Mouse (Mus musculus): ENCODE data around the gene Smurf2. TPM values are rescaled to one million over a fixed set of nuclear protein-coding genes. Genes with fewer than 3 reads are reported as not detected.

Smurf2 gene
- polyA plus RNA-seq, 1 experiment from 2014 or later, result 17.1 TPM

DNA sequence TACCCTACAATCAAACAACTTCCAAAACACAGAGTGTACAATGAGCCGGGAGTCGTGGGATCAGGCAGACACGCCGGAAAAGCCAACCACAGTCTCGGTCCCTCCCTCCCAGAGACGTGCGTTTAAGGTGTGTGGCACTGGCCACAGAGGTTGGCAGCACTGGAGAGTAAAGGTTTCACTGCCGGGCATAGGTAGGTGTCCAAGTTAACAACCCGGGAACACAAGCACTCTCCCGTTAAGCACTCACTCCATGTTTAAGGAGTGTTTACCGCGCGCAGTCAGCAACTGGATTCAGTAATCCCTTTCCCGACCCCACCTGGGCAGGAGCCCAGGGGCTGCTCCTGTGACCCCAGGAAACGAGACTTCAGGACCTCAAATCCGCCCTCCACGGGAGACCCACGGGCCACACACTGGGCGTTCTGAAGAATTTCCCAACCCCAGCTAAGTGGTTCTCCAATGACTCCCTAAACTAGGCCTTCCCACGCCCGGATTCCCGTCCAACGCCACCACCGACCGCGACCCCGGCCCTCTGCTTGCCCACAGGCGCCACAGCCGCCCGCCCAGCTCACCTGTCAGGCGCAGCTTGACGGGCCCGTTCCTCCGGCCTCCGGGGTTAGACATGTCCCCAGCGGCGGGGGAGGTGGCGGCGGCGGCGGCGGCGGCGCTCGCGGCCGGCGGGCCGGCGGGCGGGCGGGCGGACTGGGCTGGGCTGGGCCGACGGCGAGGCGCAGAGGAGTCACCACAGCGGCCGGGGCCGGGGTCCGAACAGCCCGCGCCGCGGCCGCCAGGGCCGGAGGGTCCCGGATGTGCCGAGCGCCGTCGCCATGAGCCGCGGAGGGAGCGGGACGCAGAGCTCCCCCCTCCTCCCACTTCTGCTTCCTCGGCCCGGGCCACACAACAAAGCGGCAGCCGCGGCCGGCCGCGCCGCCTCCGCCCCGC lies 634 bp downstream of the Smurf2 start:
- H3K9ac ChIP-seq (ENCODE audit: low read length), result peak overlapping the region; percentile 85
- H3K36me3 ChIP-seq (ENCODE audit: control insufficient read depth, insufficient read depth, low read length), result no peaks in the 10 kb centered on the region
- H3K27me3 ChIP-seq (replicated peaks; ENCODE audit: control insufficient read depth, insufficient read depth, low read length), result no peaks in the 10 kb centered on the region
- H3K4me1 ChIP-seq (replicated peaks; ENCODE audit: control insufficient read depth, insufficient read depth, low read length), result peaks cover 17% of the 10 kb centered on the region
- ATAC-seq (replicated peaks; ENCODE audit: low FRiP score, low TSS enrichment, low read depth) (peak; percentile 91), DNase-seq (ENCODE audit: low spot score) (peak; percentile 84)
- H3K4me2 ChIP-seq (ENCODE audit: low read length), result peak overlapping the region; percentile 69
- H3K27ac ChIP-seq (ENCODE audit: low read depth), result peak overlapping the region; percentile 96
- WGBS, result under 1% methylated on average over 78 of the region's 87 CpGs
- no peaks in the 10 kb centered on the region for H3K9me3 ChIP-seq (ENCODE audit: control insufficient read depth, low read length)
- peak overlapping the region; percentile 88 for H3K4me3 ChIP-seq (ENCODE audit: low read depth, low read length)

DNA sequence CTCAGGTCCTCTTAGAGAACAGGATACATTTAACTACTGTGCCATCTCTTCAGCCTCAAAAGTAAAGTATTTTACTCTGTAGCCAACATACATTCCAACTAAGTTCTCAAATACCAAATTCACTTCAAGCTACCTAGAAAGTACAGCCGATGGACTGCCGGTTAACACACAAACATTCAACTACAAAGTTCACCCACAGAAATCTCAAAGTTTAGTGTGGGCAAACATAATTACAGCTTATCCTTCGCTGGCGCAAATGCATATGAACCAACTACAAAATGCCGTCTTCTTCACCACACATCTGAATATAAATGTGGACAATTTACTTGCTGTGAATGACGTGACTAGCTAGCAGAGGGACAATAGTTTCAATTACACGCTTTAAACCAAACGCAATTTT lies 1.6 kb downstream of the Smurf2 start:
- Histone ChIP-seq H3K27me3 (replicated peaks; ENCODE audit: control insufficient read depth, insufficient read depth, low read length) (no peaks in the 10 kb centered on the region), H3K9ac (ENCODE audit: low read length) (peak overlapping the region; percentile 85), H3K4me2 (ENCODE audit: low read length) (peak overlapping the region; percentile 69), H3K4me1 (replicated peaks; ENCODE audit: control insufficient read depth, insufficient read depth, low read length) (peaks cover 17% of the 10 kb centered on the region), H3K9me3 (ENCODE audit: control insufficient read depth, low read length) (no peaks in the 10 kb centered on the region), H3K36me3 (ENCODE audit: control insufficient read depth, insufficient read depth, low read length) (no peaks in the 10 kb centered on the region), H3K27ac (ENCODE audit: low read depth) (no peak overlapping the region), H3K4me3 (ENCODE audit: low read depth, low read length) (peak overlapping the region; percentile 88)
- WGBS, result 21% methylated on average over 8 of the region's 8 CpGs
- DNase-seq (ENCODE audit: low spot score) (no peak), ATAC-seq (replicated peaks; ENCODE audit: low FRiP score, low TSS enrichment, low read depth) (no peak)

DNA sequence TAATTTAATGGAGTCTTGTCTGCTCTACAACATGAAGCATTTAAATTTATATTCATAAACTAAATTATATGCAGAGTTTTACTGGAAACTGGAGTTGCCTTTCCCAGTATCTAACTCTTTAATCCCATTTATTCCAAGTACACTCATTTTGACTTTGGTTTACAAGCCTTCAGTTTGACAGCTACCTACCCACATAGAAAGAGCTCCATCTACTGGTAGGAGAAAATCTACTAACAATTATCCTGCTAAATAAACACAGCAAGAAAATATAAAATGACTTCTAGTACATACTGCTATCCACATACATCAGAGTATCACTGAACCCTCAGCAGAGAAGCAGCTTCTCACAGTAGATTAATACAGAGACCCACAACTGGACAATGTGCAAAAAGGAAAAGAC lies 9.3 kb downstream of the Smurf2 start:
- Histone ChIP-seq H3K9ac (ENCODE audit: low read length) (no peak overlapping the region), H3K4me1 (replicated peaks; ENCODE audit: control insufficient read depth, insufficient read depth, low read length) (peaks cover 3% of the 10 kb centered on the region; the same call in 1 of the 2 replicates), H3K27ac (ENCODE audit: low read depth) (no peak overlapping the region), H3K27me3 (replicated peaks; ENCODE audit: control insufficient read depth, insufficient read depth, low read length) (no peaks in the 10 kb centered on the region), H3K9me3 (ENCODE audit: control insufficient read depth, low read length) (no peaks in the 10 kb centered on the region), H3K36me3 (ENCODE audit: control insufficient read depth, insufficient read depth, low read length) (no peaks in the 10 kb centered on the region), H3K4me3 (ENCODE audit: low read depth, low read length) (no peak overlapping the region), H3K4me2 (ENCODE audit: low read length) (no peak overlapping the region)
- no peak for ATAC-seq (replicated peaks; ENCODE audit: low FRiP score, low TSS enrichment, low read depth)
- DNase-seq (ENCODE audit: low spot score), result no peak

DNA sequence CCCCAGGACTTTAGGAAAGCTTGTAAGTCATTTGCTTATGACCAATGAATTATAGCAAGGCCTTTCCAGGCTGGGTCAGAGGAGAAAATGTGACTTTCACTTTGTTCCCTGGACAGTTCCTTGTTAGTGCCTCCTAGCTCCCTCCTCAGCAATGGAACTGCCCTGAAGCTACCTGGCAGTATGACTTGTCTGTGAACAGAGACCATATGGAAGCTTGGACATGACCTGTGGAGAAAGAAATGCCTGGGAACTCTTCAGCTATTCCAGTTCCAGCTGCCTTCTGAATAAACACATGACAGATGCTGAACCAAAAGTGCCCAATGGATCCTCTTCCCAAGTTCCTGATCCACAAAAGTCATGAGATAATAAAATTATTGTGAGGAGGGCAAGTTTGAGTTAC lies 12.5 kb downstream of the Smurf2 start:
- no peak for DNase-seq (ENCODE audit: low spot score)
- Histone ChIP-seq H3K4me2 (ENCODE audit: low read length) (no peak overlapping the region), H3K9ac (ENCODE audit: low read length) (no peak overlapping the region), H3K27me3 (replicated peaks; ENCODE audit: control insufficient read depth, insufficient read depth, low read length) (no peaks in the 10 kb centered on the region), H3K4me3 (ENCODE audit: low read depth, low read length) (no peak overlapping the region), H3K36me3 (ENCODE audit: control insufficient read depth, insufficient read depth, low read length) (no peaks in the 10 kb centered on the region), H3K27ac (ENCODE audit: low read depth) (no peak overlapping the region), H3K4me1 (replicated peaks; ENCODE audit: control insufficient read depth, insufficient read depth, low read length) (no peaks in the 10 kb centered on the region; the same call in 1 of the 2 replicates), H3K9me3 (ENCODE audit: control insufficient read depth, low read length) (no peaks in the 10 kb centered on the region)
- ATAC-seq (replicated peaks; ENCODE audit: low FRiP score, low TSS enrichment, low read depth), result no peak

DNA sequence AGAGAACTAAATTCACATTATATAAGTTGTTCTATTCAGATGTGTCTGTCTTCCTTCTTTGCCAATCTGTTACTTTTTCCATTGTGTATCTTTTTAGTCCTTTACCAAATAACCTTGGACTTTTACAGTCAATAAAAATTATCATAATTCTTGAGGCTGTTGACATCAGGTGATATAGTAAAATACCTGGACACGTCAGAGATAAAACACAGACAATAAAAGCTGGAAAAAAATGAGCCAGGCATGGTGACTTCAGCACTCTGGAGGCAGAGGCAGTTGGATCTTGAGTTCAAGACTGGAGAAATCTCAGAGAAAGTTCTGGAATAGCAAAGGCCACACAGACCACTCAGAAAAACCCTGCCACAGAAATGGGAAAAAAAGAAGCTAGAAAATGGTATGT lies 13.3 kb downstream of the Smurf2 start:
- H3K27me3 ChIP-seq (replicated peaks; ENCODE audit: control insufficient read depth, insufficient read depth, low read length), result no peaks in the 10 kb centered on the region
- H3K9me3 ChIP-seq (ENCODE audit: control insufficient read depth, low read length), result no peaks in the 10 kb centered on the region
- H3K4me2 ChIP-seq (ENCODE audit: low read length), result no peak overlapping the region
- H3K27ac ChIP-seq (ENCODE audit: low read depth), result no peak overlapping the region
- H3K4me1 ChIP-seq (replicated peaks; ENCODE audit: control insufficient read depth, insufficient read depth, low read length), result no peaks in the 10 kb centered on the region; the same call in 1 of the 2 replicates
- WGBS, result 69% methylated on average over 1 of the region's 1 CpGs
- ATAC-seq (replicated peaks; ENCODE audit: low FRiP score, low TSS enrichment, low read depth) (no peak), DNase-seq (ENCODE audit: low spot score) (no peak)
- H3K36me3 ChIP-seq (ENCODE audit: control insufficient read depth, insufficient read depth, low read length), result no peaks in the 10 kb centered on the region
- no peak overlapping the region for H3K9ac ChIP-seq (ENCODE audit: low read length)
- no peak overlapping the region for H3K4me3 ChIP-seq (ENCODE audit: low read depth, low read length)

DNA sequence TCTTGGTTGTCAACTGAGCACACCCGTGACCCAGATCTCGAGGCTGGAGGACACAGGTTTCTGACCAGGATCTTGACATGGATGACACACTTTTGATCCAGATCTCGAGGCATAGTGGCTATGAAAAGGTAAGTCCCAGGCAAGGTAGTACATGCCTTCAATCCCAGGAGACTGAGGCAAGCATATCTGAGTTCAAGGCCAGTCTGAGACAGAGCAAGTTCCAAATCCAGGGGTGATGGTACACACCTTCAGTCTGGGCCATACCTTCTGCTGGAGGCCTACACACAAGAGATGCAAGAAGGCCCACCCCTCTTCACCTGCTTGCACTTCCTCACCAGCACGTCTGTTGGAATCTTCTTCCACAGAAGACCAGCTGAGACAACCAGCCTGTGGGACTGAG lies 14.8 kb downstream of the Smurf2 start:
- Histone ChIP-seq H3K27me3 (replicated peaks; ENCODE audit: control insufficient read depth, insufficient read depth, low read length) (no peaks in the 10 kb centered on the region), H3K9me3 (ENCODE audit: control insufficient read depth, low read length) (no peaks in the 10 kb centered on the region), H3K9ac (ENCODE audit: low read length) (no peak overlapping the region), H3K4me2 (ENCODE audit: low read length) (no peak overlapping the region), H3K36me3 (ENCODE audit: control insufficient read depth, insufficient read depth, low read length) (no peaks in the 10 kb centered on the region), H3K4me3 (ENCODE audit: low read depth, low read length) (no peak overlapping the region), H3K4me1 (replicated peaks; ENCODE audit: control insufficient read depth, insufficient read depth, low read length) (no peaks in the 10 kb centered on the region; the same call in 1 of the 2 replicates), H3K27ac (ENCODE audit: low read depth) (no peak overlapping the region)
- no peak for DNase-seq (ENCODE audit: low spot score)
- ATAC-seq (replicated peaks; ENCODE audit: low FRiP score, low TSS enrichment, low read depth), result no peak
- 89% methylated on average over 4 of the region's 4 CpGs for WGBS

DNA sequence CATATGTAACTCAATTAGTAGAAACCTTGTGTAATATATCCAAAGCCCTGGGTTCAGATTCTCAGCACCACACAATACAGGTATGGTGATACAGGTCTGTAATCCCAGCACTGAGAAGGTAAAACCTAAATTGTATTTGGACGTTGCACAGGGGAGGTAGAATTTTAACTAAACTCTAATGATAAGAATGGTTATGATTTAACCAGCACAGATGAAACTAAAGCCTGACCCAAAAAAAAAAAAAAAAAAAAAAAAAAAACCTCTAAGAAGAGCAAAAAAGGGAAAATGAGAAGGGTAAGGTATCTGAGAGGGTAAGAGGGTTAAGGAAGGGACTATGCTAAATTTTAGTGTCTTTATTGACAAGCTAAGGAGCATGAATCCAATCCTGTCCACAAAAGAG lies 20.7 kb downstream of the Smurf2 start:
- no peak for ATAC-seq (replicated peaks; ENCODE audit: low FRiP score, low TSS enrichment, low read depth)
- Histone ChIP-seq H3K9ac (ENCODE audit: low read length) (no peak overlapping the region), H3K4me1 (replicated peaks; ENCODE audit: control insufficient read depth, insufficient read depth, low read length) (no peaks in the 10 kb centered on the region), H3K4me2 (ENCODE audit: low read length) (no peak overlapping the region), H3K9me3 (ENCODE audit: control insufficient read depth, low read length) (no peaks in the 10 kb centered on the region), H3K36me3 (ENCODE audit: control insufficient read depth, insufficient read depth, low read length) (no peaks in the 10 kb centered on the region), H3K27ac (ENCODE audit: low read depth) (no peak overlapping the region), H3K27me3 (replicated peaks; ENCODE audit: control insufficient read depth, insufficient read depth, low read length) (no peaks in the 10 kb centered on the region), H3K4me3 (ENCODE audit: low read depth, low read length) (no peak overlapping the region)
- DNase-seq (ENCODE audit: low spot score), result no peak
- WGBS, result 80% methylated on average over 1 of the region's 1 CpGs

DNA sequence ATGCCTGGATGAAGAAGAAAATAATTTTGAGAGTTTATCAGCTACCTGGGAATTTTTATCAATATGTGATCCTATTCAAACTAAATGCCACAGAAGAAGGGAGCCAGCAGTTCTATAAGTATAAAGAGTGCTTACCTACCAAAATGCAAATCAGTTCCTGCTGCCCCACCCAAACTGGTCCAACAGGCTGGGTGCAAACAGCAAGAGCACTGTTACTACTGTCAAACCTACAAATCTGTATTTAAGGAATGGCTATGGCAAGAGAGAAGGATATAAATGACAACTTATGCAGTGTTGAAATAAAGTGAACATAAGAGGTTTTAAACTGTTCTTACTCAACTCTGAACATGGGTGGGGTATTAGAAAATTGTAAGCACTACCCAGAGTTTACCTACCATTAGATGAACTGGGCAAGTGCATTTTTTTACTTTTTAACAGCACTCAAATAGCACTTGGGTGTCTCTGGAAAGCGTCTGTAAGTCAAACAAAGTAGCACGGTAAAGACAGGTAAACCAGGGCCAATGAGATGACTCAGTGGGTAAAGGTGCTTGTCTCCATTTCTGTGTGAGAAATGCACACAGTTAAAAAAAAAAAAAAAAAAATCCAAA lies 23.9 kb downstream of the Smurf2 start:
- 27% methylated on average over 2 of the region's 2 CpGs for WGBS
- H3K4me2 ChIP-seq (ENCODE audit: low read length), result no peak overlapping the region
- no peak overlapping the region for H3K9ac ChIP-seq (ENCODE audit: low read length)
- DNase-seq (ENCODE audit: low spot score) (no peak), ATAC-seq (replicated peaks; ENCODE audit: low FRiP score, low TSS enrichment, low read depth) (no peak)
- H3K36me3 ChIP-seq (ENCODE audit: control insufficient read depth, insufficient read depth, low read length), result no peaks in the 10 kb centered on the region
- H3K4me1 ChIP-seq (replicated peaks; ENCODE audit: control insufficient read depth, insufficient read depth, low read length), result no peaks in the 10 kb centered on the region; the same call in 1 of the 2 replicates
- no peak overlapping the region for H3K27ac ChIP-seq (ENCODE audit: low read depth)
- H3K4me3 ChIP-seq (ENCODE audit: low read depth, low read length), result no peak overlapping the region
- no peaks in the 10 kb centered on the region for H3K27me3 ChIP-seq (replicated peaks; ENCODE audit: control insufficient read depth, insufficient read depth, low read length)
- no peaks in the 10 kb centered on the region for H3K9me3 ChIP-seq (ENCODE audit: control insufficient read depth, low read length)

All from intestine, embryonic 14.5 days (tissue).